Mouse (Mus musculus) olfactory bulb, adult 2 months (tissue): ENCODE results near the gene Ccdc9b.

Experiments
- CTCF ChIP-seq: fragments of 200-500 bp; IDR thresholded peaks from 2 replicates; pipeline ENCODE4 v1.5.1; 2012; ENCODE audit warnings: low read depth, mild to moderate bottlenecking, low read length, moderate library complexity; ENCODE audit not compliant: insufficient read depth
- POLR2A ChIP-seq: fragments of 200-500 bp; IDR thresholded peaks from 2 replicates; pipeline ENCODE4 v1.6.1; 2012; ENCODE audit warnings: mild to moderate bottlenecking, low read depth, low read length, moderate library complexity; ENCODE audit not compliant: insufficient read depth

DNA sequence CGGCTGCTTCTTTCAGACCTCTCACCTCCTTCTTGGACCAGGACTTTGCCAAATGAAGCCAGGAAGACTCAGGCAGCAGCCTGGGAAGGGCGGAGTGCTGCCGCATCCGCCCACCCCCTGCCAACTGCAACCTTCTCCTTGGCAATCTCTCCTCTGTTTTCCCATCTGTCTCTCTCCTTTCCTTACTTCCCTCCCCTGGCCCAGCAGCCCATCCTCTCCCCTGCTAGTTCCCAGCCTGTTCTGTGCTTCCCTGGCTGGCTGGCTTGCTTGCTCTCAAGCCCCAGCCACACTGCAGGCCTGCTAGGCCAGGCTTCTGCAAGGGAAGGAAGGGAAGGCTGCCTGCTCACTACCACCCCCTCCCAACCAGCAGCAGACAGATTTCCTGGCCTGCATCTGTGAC, 13.4 kb upstream of the Ccdc9b start:
- TF ChIP-seq POLR2A = no peak
- no peak for TF ChIP-seq CTCF
